Mouse (Mus musculus) liver, postnatal 0 days (tissue): ENCODE measurements around the gene Tuba1a.

Experiments
- CTCF ChIP-seq: sonication (generic); IDR thresholded peaks from 2 replicates; pipeline ENCODE4 v1.5.1; 2016; ENCODE audit warnings: antibody characterized with exemption, low read depth
- EP300 ChIP-seq: IDR thresholded peaks from 2 replicates; pipeline ENCODE4 v1.6.1; 2016; ENCODE audit warnings: antibody characterized with exemption, low read depth, mild to moderate bottlenecking

DNA sequence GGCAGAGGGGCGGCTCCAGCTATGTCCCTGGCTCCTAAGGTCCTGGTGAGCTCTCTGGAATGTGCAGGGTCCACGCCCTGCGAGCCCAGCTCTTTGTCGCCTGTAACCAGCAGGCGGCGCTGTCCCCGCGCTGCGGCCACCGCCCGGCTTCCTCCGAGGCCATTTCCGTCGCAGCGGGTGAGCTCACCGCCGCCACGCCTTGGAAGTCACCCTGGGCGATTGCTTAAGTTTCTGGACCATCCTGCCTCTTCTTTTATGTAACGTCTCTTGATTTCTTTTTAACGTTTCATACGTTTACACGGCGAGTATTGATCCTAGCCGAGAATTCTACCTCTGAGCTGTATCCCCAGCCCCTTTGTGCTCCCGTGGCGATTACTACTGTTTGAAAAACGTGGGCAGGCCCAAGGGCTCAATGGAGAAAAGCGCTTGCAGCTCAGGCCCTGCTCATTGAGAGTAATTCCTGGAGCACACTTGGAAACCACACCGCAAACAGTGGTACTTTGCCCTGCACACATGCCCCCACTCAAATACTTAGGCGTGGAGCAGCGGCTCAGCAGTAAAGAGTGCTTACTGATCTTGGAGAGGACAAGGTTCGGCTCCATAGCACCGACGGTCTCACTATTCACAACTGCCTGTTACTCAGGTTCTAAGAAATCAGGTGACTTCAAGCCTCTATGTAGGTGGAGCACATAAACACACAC lies 39.7 kb upstream of the Tuba1a start:
- TF ChIP-seq EP300 (no peak), CTCF (peak; percentile 100)
